Mouse (Mus musculus) hindbrain, embryonic 13.5 days (tissue): ENCODE results near the gene Katnal1. TPM values are rescaled to one million over a fixed set of nuclear protein-coding genes. Genes with fewer than 3 reads are reported as not detected.
A peak's percentile ranks its signal among the peaks of the same experiment; 100 is the strongest.

Experiments used
- ATAC-seq: fragments of 200-750 bp; cut with Nextera tagmentation; 2 replicates; pipeline ENCODE4 v1.8.0; 2017; ENCODE audit warnings: moderate TSS enrichment; ENCODE audit not compliant: low FRiP score
- H3K27ac ChIP-seq: fragments of 300-500 bp; sonication (generic); 2 replicates; pipeline ENCODE4 v1.5.1; 2015; ENCODE audit warnings: inconsistent platforms, mild to moderate bottlenecking, moderate library complexity
- H3K27me3 ChIP-seq: fragments of 300-500 bp; sonication (generic); 2 replicates; pipeline ENCODE4 v1.6.1; 2015; ENCODE audit warnings: mild to moderate bottlenecking, inconsistent platforms
- H3K36me3 ChIP-seq: fragments of 300-500 bp; sonication (generic); 2 replicates; pipeline ENCODE4 v1.6.1; 2015; ENCODE audit warnings: mild to moderate bottlenecking, inconsistent platforms
- H3K4me1 ChIP-seq: fragments of 300-500 bp; sonication (generic); replicated peaks from 2 replicates; pipeline ENCODE4 v1.6.1; 2015; ENCODE audit warnings: inconsistent platforms
- H3K4me2 ChIP-seq: fragments of 300-500 bp; sonication (generic); 2 replicates; pipeline ENCODE4 v1.6.1; 2015; ENCODE audit warnings: inconsistent platforms, mild to moderate bottlenecking, moderate library complexity
- H3K4me3 ChIP-seq: fragments of 300-500 bp; sonication (generic); 2 replicates; pipeline ENCODE4 v1.5.1; 2015; ENCODE audit warnings: mild to moderate bottlenecking, inconsistent platforms
- H3K9ac ChIP-seq: fragments of 300-500 bp; sonication (generic); 2 replicates; pipeline ENCODE4 v1.6.1; 2015; ENCODE audit warnings: mild to moderate bottlenecking, inconsistent platforms
- H3K9me3 ChIP-seq: fragments of 300-500 bp; sonication (generic); 2 replicates; pipeline ENCODE4 v1.6.1; 2016; ENCODE audit warnings: inconsistent platforms
- WGBS: fragments of 180-500 bp; shearing (Covaris S2); methylation state at CpG from one replicate; pipeline ENCODE4 v1.1.7; 2015; 5-methylcytosine and 5-hydroxymethylcytosine counted together
- polyA plus RNA-seq: library from polyadenylated mRNA; unstranded; fragments of >200 nt; fragmentation: Nextera tagmentation; extraction: Ambion mirVana; gene quantifications from 2 replicates; pipeline ENCODE4 v1.2.1, GENCODE M21; 2015

The Katnal1 gene
- polyA plus RNA-seq, result 33.4 and 34.4 TPM in 2 replicates

DNA sequence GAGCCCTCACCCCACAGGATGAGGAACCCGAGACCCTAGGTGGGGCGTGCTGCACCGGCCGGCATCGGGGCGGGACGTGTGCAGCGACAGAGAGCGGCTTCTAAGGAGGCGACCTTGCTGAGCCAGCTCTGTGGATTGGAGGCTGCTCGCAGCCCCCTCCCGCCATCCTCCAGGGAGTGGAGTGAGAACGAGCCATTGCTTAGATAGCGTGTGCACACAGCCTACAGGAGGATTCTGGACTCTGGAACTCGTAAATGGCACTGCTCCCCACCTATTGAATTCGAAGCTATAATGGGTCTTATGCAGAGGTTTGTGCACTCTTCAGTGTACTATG is at the start of gene Katnal1:
Gene Katnal1 (minus strand): TSS at position 205 of the 334 bp plus-strand sequence.
- no peaks in the 10 kb centered on the region for H3K27me3 ChIP-seq
- H3K27ac ChIP-seq, result peak within 1 kb of the TSS; percentile 98
- ATAC-seq, result no peak
- WGBS, result under 1% methylated on average over 16 of the region's 16 CpGs
- peak within 1 kb of the TSS; percentile 64 for H3K4me2 ChIP-seq
- peaks cover 7% of the 10 kb centered on the region for H3K36me3 ChIP-seq
- peak within 1 kb of the TSS; percentile 75 for H3K4me3 ChIP-seq
- H3K9me3 ChIP-seq, result no peaks in the 10 kb centered on the region
- peak within 1 kb of the TSS; percentile 86 for H3K9ac ChIP-seq
- peaks cover 18% of the 10 kb centered on the region for H3K4me1 ChIP-seq

- no peak overlapping the region for H3K4me3 ChIP-seq
- no peak overlapping the region for H3K9ac ChIP-seq
- peaks cover 10% of the 10 kb centered on the region for H3K4me1 ChIP-seq
- H3K4me2 ChIP-seq, result no peak overlapping the region
- H3K27me3 ChIP-seq, result no peaks in the 10 kb centered on the region
- ATAC-seq, result no peak
- H3K9me3 ChIP-seq, result no peaks in the 10 kb centered on the region; the same call in 1 of the 2 replicates
- H3K27ac ChIP-seq, result 0 out of 2 replicates have a peak overlapping the region, but pooled peaks have one; percentile 40
- H3K36me3 ChIP-seq, result no peaks in the 10 kb centered on the region
- 72% methylated on average over 18 of the region's 18 CpGs for WGBS
Measured at GRCm38 (mm10) chr5:148978458-148979165, 49.5 kb upstream of the Katnal1 start.

GRCm38 (mm10) chr5:148977698-148978457 is 48.8 kb upstream of the Katnal1 start:
- Histone ChIP-seq H3K27me3 (no peaks in the 10 kb centered on the region), H3K9ac (no peak overlapping the region), H3K27ac (0 out of 2 replicates have a peak overlapping the region, but pooled peaks have one; percentile 40), H3K4me1 (peaks cover 16% of the 10 kb centered on the region), H3K36me3 (no peaks in the 10 kb centered on the region), H3K4me3 (no peak overlapping the region), H3K4me2 (no peak overlapping the region), H3K9me3 (no peaks in the 10 kb centered on the region)
- no peak for ATAC-seq
- 39% methylated on average over 14 of the region's 14 CpGs for WGBS

GRCm38 (mm10) chr5:148976876-148977275 is 47.8 kb upstream of the Katnal1 start:
- Histone ChIP-seq H3K4me2 (no peak overlapping the region), H3K27me3 (no peaks in the 10 kb centered on the region), H3K4me3 (no peak overlapping the region), H3K9me3 (no peaks in the 10 kb centered on the region), H3K9ac (no peak overlapping the region), H3K4me1 (peaks cover 18% of the 10 kb centered on the region), H3K27ac (no peak overlapping the region), H3K36me3 (no peaks in the 10 kb centered on the region)
- ATAC-seq, result no peak
- WGBS, result 86% methylated on average over 8 of the region's 8 CpGs

GRCm38 (mm10) chr5:148975035-148975434 is 45.9 kb upstream of the Katnal1 start:
- H3K27ac ChIP-seq, result no peak overlapping the region
- WGBS, result 93% methylated on average over 12 of the region's 12 CpGs
- no peak overlapping the region for H3K4me2 ChIP-seq
- H3K9ac ChIP-seq, result no peak overlapping the region
- H3K36me3 ChIP-seq, result no peaks in the 10 kb centered on the region
- no peaks in the 10 kb centered on the region for H3K27me3 ChIP-seq
- peaks cover 18% of the 10 kb centered on the region for H3K4me1 ChIP-seq
- ATAC-seq, result no peak
- H3K4me3 ChIP-seq, result no peak overlapping the region
- no peaks in the 10 kb centered on the region for H3K9me3 ChIP-seq

DNA sequence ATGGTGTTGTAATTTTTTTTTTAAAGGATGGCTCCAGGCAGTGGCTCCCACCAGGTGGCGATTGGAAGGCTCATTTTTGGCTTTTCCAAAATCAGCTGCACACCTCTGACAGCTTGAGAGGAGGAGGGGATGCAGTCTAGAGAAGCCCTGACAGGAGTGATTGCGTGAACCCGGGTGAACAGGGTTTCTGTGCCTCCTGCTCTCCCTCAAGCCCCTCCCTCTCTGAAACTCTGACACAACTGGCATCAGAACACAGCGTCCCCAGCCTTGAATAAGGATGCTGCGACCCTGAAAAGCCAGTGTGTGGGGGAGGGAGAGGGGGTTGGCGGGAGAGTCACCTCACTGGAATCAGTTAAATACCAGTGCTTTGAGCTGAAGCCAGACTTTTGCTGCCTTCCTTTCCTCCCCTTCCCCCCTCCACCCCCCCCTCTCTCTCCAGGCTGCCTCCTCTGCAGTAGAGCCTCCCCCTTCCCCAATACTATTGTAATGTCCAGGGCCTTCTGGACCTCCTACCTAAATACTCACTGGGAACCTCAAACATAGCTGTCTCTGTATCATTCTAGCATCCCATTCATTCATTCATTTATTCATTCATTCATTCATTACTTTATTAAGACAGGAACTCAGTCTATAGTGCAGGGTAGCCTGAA is 44.0 kb upstream of the Katnal1 start:
- H3K27ac ChIP-seq, result no peak overlapping the region
- H3K9ac ChIP-seq, result no peak overlapping the region
- ATAC-seq, result peak; percentile 44; the same call in 1 of the 2 replicates
- peaks cover 22% of the 10 kb centered on the region for H3K4me1 ChIP-seq
- 9% methylated on average over 6 of the region's 6 CpGs for WGBS
- no peak overlapping the region for H3K4me2 ChIP-seq
- H3K36me3 ChIP-seq, result no peaks in the 10 kb centered on the region
- no peak overlapping the region for H3K4me3 ChIP-seq
- H3K9me3 ChIP-seq, result no peaks in the 10 kb centered on the region
- H3K27me3 ChIP-seq, result no peaks in the 10 kb centered on the region

DNA sequence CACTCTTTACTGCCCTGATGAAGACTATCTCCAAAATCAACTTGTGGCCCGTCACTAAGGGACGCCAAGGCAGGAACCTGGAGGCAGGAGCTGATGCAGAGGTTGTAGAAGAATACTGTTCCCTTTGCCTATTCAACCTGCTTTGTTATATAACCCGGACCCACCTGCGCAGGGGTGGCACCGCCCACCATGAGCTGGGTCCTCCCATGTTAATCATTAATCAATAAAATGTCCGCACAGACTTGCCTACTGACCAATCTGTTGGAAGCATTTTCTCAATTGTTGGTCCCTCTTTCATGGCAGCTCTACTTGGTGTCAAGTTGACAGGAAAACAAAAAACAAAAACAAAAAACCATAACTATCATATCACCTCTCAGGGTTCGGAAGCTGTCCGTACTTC is 43.0 kb upstream of the Katnal1 start:
- 90% methylated on average over 8 of the region's 8 CpGs for WGBS
- Histone ChIP-seq H3K36me3 (no peaks in the 10 kb centered on the region), H3K4me1 (peaks cover 15% of the 10 kb centered on the region), H3K4me2 (no peak overlapping the region), H3K9me3 (no peaks in the 10 kb centered on the region), H3K27me3 (no peaks in the 10 kb centered on the region), H3K4me3 (no peak overlapping the region), H3K9ac (no peak overlapping the region), H3K27ac (no peak overlapping the region)
- no peak for ATAC-seq

GRCm38 (mm10) chr5:148969648-148970047 is 40.5 kb upstream of the Katnal1 start:
- no peak overlapping the region for H3K27ac ChIP-seq
- H3K36me3 ChIP-seq, result no peaks in the 10 kb centered on the region
- ATAC-seq, result no peak
- peaks cover 34% of the 10 kb centered on the region for H3K4me1 ChIP-seq
- H3K9me3 ChIP-seq, result no peaks in the 10 kb centered on the region
- 54% methylated on average over 9 of the region's 9 CpGs for WGBS
- no peak overlapping the region for H3K9ac ChIP-seq
- no peaks in the 10 kb centered on the region for H3K27me3 ChIP-seq
- no peak overlapping the region for H3K4me2 ChIP-seq
- H3K4me3 ChIP-seq, result no peak overlapping the region

GRCm38 (mm10) chr5:148968958-148969576 is 39.9 kb upstream of the Katnal1 start:
- Histone ChIP-seq H3K4me3 (no peak overlapping the region), H3K36me3 (no peaks in the 10 kb centered on the region), H3K9me3 (no peaks in the 10 kb centered on the region), H3K4me1 (peaks cover 34% of the 10 kb centered on the region), H3K27ac (no peak overlapping the region), H3K27me3 (no peaks in the 10 kb centered on the region), H3K9ac (no peak overlapping the region), H3K4me2 (no peak overlapping the region)
- no peak for ATAC-seq
- WGBS, result 65% methylated on average over 7 of the region's 7 CpGs

GRCm38 (mm10) chr5:148968179-148968578 is 39.1 kb upstream of the Katnal1 start:
- Histone ChIP-seq H3K4me3 (no peak overlapping the region), H3K36me3 (no peaks in the 10 kb centered on the region), H3K27ac (no peak overlapping the region), H3K9me3 (no peaks in the 10 kb centered on the region), H3K4me1 (peaks cover 31% of the 10 kb centered on the region), H3K9ac (no peak overlapping the region), H3K4me2 (no peak overlapping the region), H3K27me3 (no peaks in the 10 kb centered on the region)
- 74% methylated on average over 5 of the region's 5 CpGs for WGBS
- ATAC-seq, result no peak

- Histone ChIP-seq H3K27ac (peak overlapping the region; percentile 76), H3K36me3 (no peaks in the 10 kb centered on the region), H3K4me3 (no peak overlapping the region), H3K4me1 (peaks cover 26% of the 10 kb centered on the region), H3K4me2 (no peak overlapping the region), H3K27me3 (no peaks in the 10 kb centered on the region), H3K9me3 (no peaks in the 10 kb centered on the region), H3K9ac (no peak overlapping the region)
- no peak for ATAC-seq
- 68% methylated on average over 6 of the region's 6 CpGs for WGBS
Measured at GRCm38 (mm10) chr5:148966395-148966794, 37.3 kb upstream of the Katnal1 start.
